Mouse (Mus musculus) kidney, adult 9 months (tissue): ENCODE measurements around the gene Ulk4.
"Not testable (repeated sequence)": the region's sequence is repeated elsewhere in the genome, so short reads cannot be mapped to it uniquely, and the experiment has no call there.

Source experiments
- DNase-seq: peaks from one replicate; pipeline ENCODE4 v3.0.0; 2022

Gene Ulk4

DNA sequence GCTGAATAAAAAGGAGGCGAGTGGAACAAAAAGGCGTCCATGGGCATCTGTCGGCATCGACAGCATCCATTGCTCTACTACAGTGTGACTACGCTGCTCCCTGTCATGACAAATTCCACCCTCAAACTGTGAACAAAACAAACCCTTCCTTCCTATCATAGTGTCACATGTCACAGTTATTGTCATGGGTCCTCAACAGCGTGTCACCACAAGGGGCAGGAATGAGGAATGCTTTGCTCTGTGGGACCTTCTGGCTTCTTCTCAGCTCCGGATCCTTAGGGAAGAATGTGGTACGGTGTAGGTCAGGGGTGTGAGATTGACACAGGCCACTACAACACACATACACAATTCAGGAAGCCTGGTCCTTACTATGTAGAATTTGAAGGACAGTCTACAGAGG is 218.5 kb downstream of the Ulk4 start:
- DNase-seq = no peak

DNA sequence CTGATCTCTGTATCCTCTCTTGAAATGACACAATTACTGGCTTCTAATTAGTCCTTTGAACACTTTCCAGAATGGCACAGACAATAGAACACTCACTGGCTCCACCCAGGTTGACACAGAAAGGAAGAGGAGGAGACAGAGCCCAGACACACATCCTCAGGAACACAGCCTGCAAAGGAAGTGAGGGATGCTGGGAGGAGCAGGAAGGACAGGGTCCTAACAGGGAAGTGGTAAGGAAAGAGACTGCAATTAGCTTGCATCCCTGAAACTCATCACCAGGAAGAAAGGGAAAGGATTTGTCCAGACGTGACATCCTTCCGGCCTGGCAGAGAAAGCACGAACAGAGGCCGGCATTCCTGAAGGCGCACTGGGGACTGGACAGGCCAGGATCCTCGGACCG is 218.9 kb downstream of the Ulk4 start:
- peak; percentile 65 for DNase-seq

- peak; percentile 20 for DNase-seq
Observed at GRCm38 (mm10) chr9:121057401-121057800, 219.6 kb downstream of the Ulk4 start.

GRCm38 (mm10) chr9:121056526-121056925 is 220.5 kb downstream of the Ulk4 start:
- no peak for DNase-seq

DNA sequence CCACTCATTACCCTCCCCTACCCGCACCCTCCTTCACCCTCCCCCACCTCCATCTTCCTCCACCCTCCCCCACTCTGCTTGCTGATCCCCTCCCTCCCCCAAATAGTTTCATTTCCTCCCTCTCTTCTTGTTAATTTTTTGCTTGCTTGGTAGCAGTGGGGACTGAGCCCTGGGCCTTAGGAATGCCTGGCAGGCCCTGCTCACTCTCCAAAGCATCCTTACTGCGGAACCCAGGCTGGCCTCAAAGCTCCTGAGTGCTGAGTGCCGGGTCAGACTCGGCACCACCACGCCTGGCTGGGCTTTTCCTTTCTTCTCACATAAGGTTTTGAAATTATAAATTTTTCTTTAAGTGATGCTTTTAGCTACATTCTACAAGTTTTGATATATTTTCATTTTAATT is 221.0 kb downstream of the Ulk4 start:
- no peak for DNase-seq

GRCm38 (mm10) chr9:121045657-121046056 is 231.3 kb downstream of the Ulk4 start:
- DNase-seq = not testable (repeated sequence)

- DNase-seq = no peak
Observed at GRCm38 (mm10) chr9:121044471-121045206, 232.4 kb downstream of the Ulk4 start.

GRCm38 (mm10) chr9:121043021-121043420 is 234.0 kb downstream of the Ulk4 start:
- no peak for DNase-seq

DNA sequence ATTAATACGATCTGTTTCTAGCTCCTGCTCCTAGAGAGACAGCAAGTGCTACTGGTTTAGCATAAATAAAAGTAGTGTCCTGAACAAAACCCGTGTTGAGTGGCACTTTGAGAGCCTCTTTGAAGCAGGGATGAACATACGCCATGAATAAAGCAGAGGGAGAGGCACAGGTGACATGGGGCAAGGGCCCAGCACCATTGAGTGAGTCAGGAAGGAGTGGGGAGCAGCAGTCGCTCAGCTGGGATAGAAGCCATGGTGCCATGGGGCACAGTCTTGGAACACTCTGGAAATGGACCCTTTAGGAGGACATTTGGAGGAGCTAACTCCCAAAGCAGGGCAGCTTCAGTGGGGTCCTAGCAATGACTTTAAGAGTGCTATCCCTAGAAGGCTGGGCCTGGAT is 238.6 kb downstream of the Ulk4 start:
- no peak for DNase-seq

DNA sequence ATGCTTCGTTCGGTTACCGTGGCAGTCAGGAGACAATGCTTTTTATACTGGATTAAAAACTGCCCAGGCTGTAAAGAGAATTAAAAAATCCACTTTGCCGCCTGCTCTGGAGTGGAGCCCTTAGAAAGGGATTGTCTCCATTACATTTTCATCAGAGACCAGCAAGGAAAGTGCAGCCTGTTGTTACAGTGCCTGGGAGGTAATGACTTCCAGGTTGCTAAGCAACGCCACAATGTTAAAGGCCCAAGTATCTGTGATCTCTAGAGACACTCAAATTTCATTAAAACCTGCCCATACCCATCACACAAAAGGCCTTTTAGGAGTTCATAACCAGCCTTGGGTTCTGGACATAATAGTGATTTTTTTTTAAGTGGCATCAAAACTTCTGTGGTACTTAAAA is 239.0 kb downstream of the Ulk4 start:
- DNase-seq = no peak

GRCm38 (mm10) chr9:121035296-121035695 is 241.7 kb downstream of the Ulk4 start:
- DNase-seq = no peak

GRCm38 (mm10) chr9:121033596-121033995 is 243.4 kb downstream of the Ulk4 start:
- DNase-seq = no peak

GRCm38 (mm10) chr9:121032322-121032964 is 244.6 kb downstream of the Ulk4 start:
- no peak for DNase-seq

GRCm38 (mm10) chr9:121030949-121031348 is 246.0 kb downstream of the Ulk4 start:
- DNase-seq = no peak

- no peak for DNase-seq
Observed at GRCm38 (mm10) chr9:121029786-121030185, 247.2 kb downstream of the Ulk4 start.

- DNase-seq = no peak
Observed at GRCm38 (mm10) chr9:121023526-121024264, 253.3 kb downstream of the Ulk4 start.

- no peak for DNase-seq
Observed at GRCm38 (mm10) chr9:121020360-121020759, 256.6 kb downstream of the Ulk4 start.

DNA sequence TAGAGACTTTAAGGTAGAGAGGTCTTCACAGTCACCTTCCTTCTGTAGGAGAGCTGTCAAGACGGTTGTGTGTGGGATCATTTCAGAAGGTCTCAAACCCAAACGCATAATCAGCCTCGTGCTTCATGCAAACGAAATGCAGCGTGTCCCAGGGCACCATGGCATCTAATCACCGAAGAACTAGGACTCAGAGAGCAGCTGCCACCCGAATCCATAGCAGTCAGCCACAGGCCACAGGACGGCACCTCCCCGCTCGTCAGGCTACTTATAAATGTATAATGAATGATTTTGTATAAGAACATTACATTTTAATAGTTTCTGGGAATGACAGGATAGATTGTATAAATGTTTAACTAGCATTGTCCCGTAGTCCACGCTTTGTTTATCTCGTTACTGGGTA is 257.1 kb downstream of the Ulk4 start:
- no peak for DNase-seq

- no peak for DNase-seq
Observed at GRCm38 (mm10) chr9:121018524-121019315, 258.3 kb downstream of the Ulk4 start.

DNA sequence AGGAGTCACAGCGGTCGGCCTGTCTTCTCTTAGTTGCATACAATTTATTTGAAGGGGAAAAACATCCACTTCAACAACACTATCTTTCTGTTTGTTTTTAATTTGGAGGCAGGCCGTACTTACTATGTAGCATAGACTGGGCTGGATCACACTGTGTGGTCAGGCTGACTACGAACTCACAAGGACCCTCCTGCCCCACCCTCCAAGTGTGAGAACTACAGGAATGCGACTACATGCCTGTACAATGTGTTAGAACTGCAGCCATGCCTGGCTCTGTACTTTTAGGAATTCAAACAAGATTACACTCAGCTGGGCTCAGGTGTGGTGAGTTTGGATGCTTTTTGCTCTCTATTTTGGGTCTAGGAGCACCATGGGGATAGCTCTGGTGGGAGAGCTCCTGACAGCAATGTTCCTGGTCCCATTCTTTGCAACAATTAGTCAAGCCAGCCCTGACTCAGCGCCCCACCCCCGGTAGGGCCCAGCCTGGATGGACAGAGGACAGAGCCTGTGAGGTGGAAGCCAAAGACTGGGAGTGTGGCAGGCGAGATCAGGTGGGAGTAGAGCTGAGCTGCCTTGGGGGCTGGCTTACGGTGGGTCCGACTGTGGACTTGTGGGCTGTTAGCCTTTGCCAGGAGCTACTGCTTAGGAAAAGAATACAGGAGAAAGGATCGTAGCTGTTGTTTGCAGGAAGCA is 261.0 kb downstream of the Ulk4 start:
- DNase-seq = no peak

- no peak for DNase-seq
Observed at GRCm38 (mm10) chr9:121011540-121011939, 265.5 kb downstream of the Ulk4 start.

DNA sequence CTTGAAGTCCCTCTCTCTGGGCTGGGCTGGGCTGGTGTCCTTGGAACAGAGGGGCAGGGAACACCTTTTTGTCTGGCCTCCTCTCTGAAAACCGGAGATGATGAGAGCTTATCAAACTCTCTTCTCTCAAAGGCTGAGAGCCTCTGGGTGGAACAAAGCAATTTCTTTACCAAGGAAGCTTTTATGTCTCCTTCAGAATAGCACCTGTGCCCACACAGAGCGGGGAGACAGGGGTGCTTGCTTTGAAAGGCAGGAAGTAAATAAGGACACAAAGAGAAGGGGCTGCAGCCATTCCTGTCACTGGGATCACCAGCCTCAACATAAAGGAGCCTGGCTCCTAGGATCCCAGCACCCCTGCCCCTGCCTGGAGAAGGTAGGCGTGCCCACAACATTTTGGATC is 266.5 kb downstream of the Ulk4 start:
- no peak for DNase-seq

- DNase-seq = no peak
Observed at GRCm38 (mm10) chr9:121005961-121006360, 271.0 kb downstream of the Ulk4 start.
